In the genomic region with DNA sequence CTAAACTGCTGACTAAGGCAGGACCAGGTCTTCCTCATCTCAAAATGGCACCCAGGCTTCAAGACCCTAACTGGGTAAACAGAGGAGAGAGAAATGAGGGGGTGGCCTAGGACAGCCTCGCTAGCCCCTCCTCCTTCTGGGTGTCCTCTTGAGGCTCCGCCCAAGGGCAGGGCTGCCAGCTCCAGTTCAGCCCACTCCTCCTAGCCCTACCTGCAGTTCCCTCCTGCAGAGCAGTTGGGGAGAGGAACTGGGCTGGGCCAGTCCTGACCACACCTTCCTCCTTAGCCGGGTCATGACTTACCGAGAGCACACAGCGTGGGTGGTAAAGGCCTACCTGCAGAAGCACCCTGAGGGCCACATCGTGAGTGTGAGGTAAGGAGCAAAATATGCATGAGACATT, we compare ENCODE assay signal across 11 mouse cellular contexts. TPM values are rescaled to one million over a fixed set of nuclear protein-coding genes. Genes with fewer than 3 reads are reported as not detected.
DNase-seq lines count a peak whose midpoint lies in the region; ATAC-seq lines count a peak whose summit lies in the region.
"Had no signal": no experiment of that assay in that cellular context is flagged by ENCODE, and none has a peak within 500 bp of the region (broad histone marks: within the 10 kb centered on the region; RNA-seq: fewer than 3 reads in every experiment).

No protein-coding gene starts in this region.

- DNase-seq in hindbrain, embryonic 14.5 days (ENCODE audit: low spot score), result no peak
- DNase-seq in CD4-positive, CD25-positive, alpha-beta regulatory T cell, adult 2 months (ENCODE audit: low read depth, low spot score), result peak; percentile 46
- peak; percentile 45 for DNase-seq in gonadal fat pad, adult 2 months (ENCODE audit: low read depth)
- DNase-seq in adrenal gland, postnatal 14 days, result no peak
- DNase-seq in adipocyte (ENCODE audit: low spot score), result no peak
- no peak for DNase-seq in gastrocnemius, postnatal 4 days (ENCODE audit: low spot score in 2 of 2)
- DNase-seq: embryo, embryonic 11 days; gastrocnemius, postnatal 14 days had no signal

- no peaks in the 10 kb centered on the region for H3K9me3 ChIP-seq in hindbrain, embryonic 14.5 days (ENCODE audit: control insufficient read depth, low read length)
- no peaks in the 10 kb centered on the region for H3K9me3 ChIP-seq in hindbrain, embryonic 16.5 days (ENCODE audit: control insufficient read depth, low read length)
- H3K9me3 ChIP-seq in midbrain, embryonic 13.5 days, result no peaks in the 10 kb centered on the region

- peaks cover 44% of the 10 kb centered on the region for H3K36me3 ChIP-seq in hindbrain, embryonic 14.5 days (replicated peaks; ENCODE audit: control insufficient read depth, insufficient read depth)
- H3K36me3 ChIP-seq in hindbrain, embryonic 16.5 days (ENCODE audit: control insufficient read depth, insufficient read depth, low read length), result peaks cover 9% of the 10 kb centered on the region
- H3K36me3 ChIP-seq in midbrain, embryonic 13.5 days, result peaks cover 70% of the 10 kb centered on the region

- no peak overlapping the region for H3K4me2 ChIP-seq in hindbrain, embryonic 14.5 days (replicated peaks)
- no peak overlapping the region for H3K4me2 ChIP-seq in hindbrain, embryonic 16.5 days (ENCODE audit: low read length)
- H3K4me2 ChIP-seq in midbrain, embryonic 13.5 days (replicated peaks), result no peak overlapping the region

- H3K9ac ChIP-seq in hindbrain, embryonic 14.5 days, result no peak overlapping the region
- no peak overlapping the region for H3K9ac ChIP-seq in hindbrain, embryonic 16.5 days (ENCODE audit: low read depth, low read length)
- H3K9ac ChIP-seq in midbrain, embryonic 13.5 days (replicated peaks), result no peak overlapping the region

- no peaks in the 10 kb centered on the region for H3K27me3 ChIP-seq in hindbrain, embryonic 14.5 days (ENCODE audit: control insufficient read depth, insufficient read depth, low read length)
- no peaks in the 10 kb centered on the region for H3K27me3 ChIP-seq in hindbrain, embryonic 16.5 days (replicated peaks; ENCODE audit: control insufficient read depth, insufficient read depth, low read length)
- no peaks in the 10 kb centered on the region for H3K27me3 ChIP-seq in midbrain, embryonic 13.5 days

- H3K4me3 ChIP-seq in hindbrain, embryonic 14.5 days (replicated peaks; ENCODE audit: low read length), result no peak overlapping the region
- no peak overlapping the region for H3K4me3 ChIP-seq in hindbrain, embryonic 16.5 days (ENCODE audit: low read length)
- no peak overlapping the region for H3K4me3 ChIP-seq in midbrain, embryonic 13.5 days (replicated peaks)

- 72% methylated on average over 6 of the region's 6 CpGs for WGBS in hindbrain, embryonic 14.5 days
- 70% methylated on average over 6 of the region's 6 CpGs for WGBS in hindbrain, embryonic 16.5 days
- 78% methylated on average over 6 of the region's 6 CpGs for WGBS in midbrain, embryonic 13.5 days

- ATAC-seq in hindbrain, embryonic 14.5 days (ENCODE audit: low FRiP score), result no peak
- no peak for ATAC-seq in hindbrain, embryonic 16.5 days
- no peak for ATAC-seq in midbrain, embryonic 13.5 days
- ATAC-seq: inflammation-experienced regulatory T-cells, adult 6 months had no signal

- H3K27ac ChIP-seq in hindbrain, embryonic 14.5 days, result peak overlapping the region; percentile 74; the same call in 1 of the 2 replicates
- no peak overlapping the region for H3K27ac ChIP-seq in hindbrain, embryonic 16.5 days (ENCODE audit: low read depth, low read length)
- peak overlapping the region; percentile 76 for H3K27ac ChIP-seq in midbrain, embryonic 13.5 days

- H3K4me1 ChIP-seq in hindbrain, embryonic 14.5 days (replicated peaks; ENCODE audit: control insufficient read depth, insufficient read depth, low read length), result peaks cover 20% of the 10 kb centered on the region
- peaks cover 4% of the 10 kb centered on the region for H3K4me1 ChIP-seq in hindbrain, embryonic 16.5 days (ENCODE audit: control insufficient read depth, insufficient read depth, low read depth, low read length)
- H3K4me1 ChIP-seq in midbrain, embryonic 13.5 days (replicated peaks), result peaks cover 10% of the 10 kb centered on the region; the same call in 1 of the 2 replicates

RNA-seq across cellular contexts. Expression of gene Chmp6, which starts 18.6 kb away (rescaled TPM):
- polyA plus RNA-seq in hindbrain, embryonic 14.5 days (2014; fragmentation: Nextera tagmentation; extraction: Ambion mirVana), result 91.1 and 95.5 TPM in 2 replicates
- 112 and 114 TPM in 2 replicates for polyA plus RNA-seq in hindbrain, embryonic 16.5 days (2015; fragmentation: Nextera tagmentation; extraction: Ambion mirVana)
- 46.5 and 49.6 TPM in 2 replicates for polyA plus RNA-seq in gonadal fat pad, adult 2 months (2012; rRNA removed)
- polyA plus RNA-seq in midbrain, embryonic 13.5 days (2015; fragmentation: Nextera tagmentation; extraction: Ambion mirVana), result 107 and 112 TPM in 2 replicates
- 31.0 and 37.3 TPM in 2 replicates for total RNA-seq in adrenal gland, postnatal 14 days (2021)
- 10 to 100 TPM; 37.3 to 37.9 TPM for total RNA-seq in gastrocnemius, postnatal 4 days (2021)

RNA-seq across cellular contexts. Expression of gene Baiap2, which starts 47.9 kb away (rescaled TPM):
- 13.7 and 14.4 TPM in 2 replicates for polyA plus RNA-seq in hindbrain, embryonic 14.5 days (2014; fragmentation: Nextera tagmentation; extraction: Ambion mirVana)
- polyA plus RNA-seq in hindbrain, embryonic 16.5 days (2015; fragmentation: Nextera tagmentation; extraction: Ambion mirVana), result 22.8 and 23.9 TPM in 2 replicates
- 86.9 and 90.7 TPM in 2 replicates for polyA plus RNA-seq in gonadal fat pad, adult 2 months (2012; rRNA removed)
- polyA plus RNA-seq in midbrain, embryonic 13.5 days (2015; fragmentation: Nextera tagmentation; extraction: Ambion mirVana), result 9.2 and 10.0 TPM in 2 replicates
- 20.8 TPM in 2 replicates for total RNA-seq in adrenal gland, postnatal 14 days (2021)
- 1 to 10 TPM; 8.1 to 8.5 TPM for total RNA-seq in gastrocnemius, postnatal 4 days (2021)

Comparison
In these comparisons a context has a peak if more than half of its experiments do, and no peak if none do; other contexts are left out.
1. DNase-seq: peak in CD4-positive, CD25-positive, alpha-beta regulatory T cell, adult 2 months (single experiment) and gonadal fat pad, adult 2 months (single experiment); none in hindbrain, embryonic 14.5 days (single experiment), adrenal gland, postnatal 14 days (single experiment), adipocyte (single experiment) and gastrocnemius, postnatal 4 days (0 of 2).